Mouse (Mus musculus): Measurements from ENCODE around the gene Golga1.
A peak's percentile ranks its signal among the peaks of the same experiment; 100 is the strongest.

Gene Golga1

GRCm38 (mm10) chr2:39006149-39006730 is 59.1 kb downstream of the Golga1 start:
- no peak for DNase-seq (ENCODE audit: low spot score in 2 of 2)

- DNase-seq (ENCODE audit: low spot score in 2 of 2) = peak; percentile 47 to 66
These were observed 59.7 kb downstream of the Golga1 start, which contains the start of gene Rpl35 for GRCm38 (mm10) chr2:39005574-39006079. Gene Rpl35, minus strand, starts transcription at chr2:39005624.

GRCm38 (mm10) chr2:39004880-39005435 is 60.4 kb downstream of the Golga1 start, which contains the start of gene Arpc5l:
Gene Arpc5l, plus strand, starts transcription at chr2:39005348.
- peak; percentile 83 to 89 for DNase-seq (ENCODE audit: low spot score in 2 of 2)

GRCm38 (mm10) chr2:39004372-39004771 is 61.0 kb downstream of the Golga1 start:
- DNase-seq (ENCODE audit: low spot score in 2 of 2) = no peak

- DNase-seq (ENCODE audit: low spot score in 2 of 2) = no peak
These were observed 61.8 kb downstream of the Golga1 start for GRCm38 (mm10) chr2:39003512-39003911.

- no peak for DNase-seq (ENCODE audit: low spot score in 2 of 2)
These were observed 62.2 kb downstream of the Golga1 start for GRCm38 (mm10) chr2:39003106-39003505.

- no peak for DNase-seq (ENCODE audit: low spot score in 2 of 2)
These were observed 63.5 kb downstream of the Golga1 start for GRCm38 (mm10) chr2:39001866-39002265.

GRCm38 (mm10) chr2:39000587-39000919 is 64.8 kb downstream of the Golga1 start:
- no peak for DNase-seq (ENCODE audit: low spot score in 2 of 2)

GRCm38 (mm10) chr2:38999910-39000586 is 65.3 kb downstream of the Golga1 start:
- DNase-seq (ENCODE audit: low spot score in 2 of 2) = no peak

GRCm38 (mm10) chr2:38999381-38999780 is 66.0 kb downstream of the Golga1 start:
- DNase-seq (ENCODE audit: low spot score in 2 of 2) = no peak

GRCm38 (mm10) chr2:38997386-38998374 is 67.7 kb downstream of the Golga1 start, which contains the start of gene Wdr38:
Gene Wdr38, plus strand, starts transcription at chr2:38997476.
- DNase-seq (ENCODE audit: low spot score in 2 of 2) = peak; percentile 72 to 83

- no peak for DNase-seq (ENCODE audit: low spot score in 2 of 2)
These were observed 72.9 kb downstream of the Golga1 start for GRCm38 (mm10) chr2:38992452-38992851.

- DNase-seq (ENCODE audit: low spot score in 2 of 2) = no peak
These were observed 73.3 kb downstream of the Golga1 start for GRCm38 (mm10) chr2:38992004-38992403.

GRCm38 (mm10) chr2:38988929-38989328 is 76.4 kb downstream of the Golga1 start:
- DNase-seq (ENCODE audit: low spot score in 2 of 2) = no peak

GRCm38 (mm10) chr2:38987803-38988510 is 77.4 kb downstream of the Golga1 start:
- no peak for DNase-seq (ENCODE audit: low spot score in 2 of 2)

- no peak for DNase-seq (ENCODE audit: low spot score in 2 of 2)
These were observed 78.0 kb downstream of the Golga1 start for GRCm38 (mm10) chr2:38987371-38987770.

GRCm38 (mm10) chr2:38986580-38986979 is 78.8 kb downstream of the Golga1 start:
- no peak for DNase-seq (ENCODE audit: low spot score in 2 of 2)

GRCm38 (mm10) chr2:38983456-38983855 is 81.9 kb downstream of the Golga1 start:
- no peak for DNase-seq (ENCODE audit: low spot score in 2 of 2)

- no peak for DNase-seq (ENCODE audit: low spot score in 2 of 2)
These were observed 87.5 kb downstream of the Golga1 start for GRCm38 (mm10) chr2:38977837-38978236.

GRCm38 (mm10) chr2:38975941-38976805 is 89.2 kb downstream of the Golga1 start:
- no peak for DNase-seq (ENCODE audit: low spot score in 2 of 2)
